Mouse (Mus musculus) embryo, embryonic 10 days (tissue): Measurements from ENCODE around the gene Fam131b.

Experiments
- DNase-seq: peaks from one replicate; pipeline ENCODE4 v3.0.0-alpha.2; 2015; ENCODE audit warnings: low spot score

Gene Fam131b

GRCm38 (mm10) chr6:42355794-42356600 is 31.6 kb upstream of the Fam131b start:
- DNase-seq, result no peak

DNA sequence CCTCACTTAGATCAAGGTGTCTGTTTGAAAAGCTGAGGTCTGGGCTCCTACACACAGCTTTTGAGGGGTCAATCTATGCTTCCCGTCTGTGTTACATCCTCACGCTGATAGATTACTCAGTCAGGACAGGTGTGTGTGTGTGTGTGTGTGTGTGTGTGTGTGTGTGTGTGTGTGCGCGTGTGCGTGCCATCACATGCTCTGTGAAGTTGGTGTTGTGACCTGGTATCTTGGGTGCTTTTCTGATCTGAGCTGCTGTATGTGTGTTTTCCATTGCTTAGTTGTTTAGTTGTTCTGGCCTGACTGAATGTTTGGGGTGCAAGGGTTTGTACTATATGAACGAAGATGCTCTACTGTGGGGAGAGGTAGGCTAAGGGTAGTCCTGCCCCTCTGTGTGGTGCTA is 30.9 kb upstream of the Fam131b start:
- DNase-seq, result no peak

DNA sequence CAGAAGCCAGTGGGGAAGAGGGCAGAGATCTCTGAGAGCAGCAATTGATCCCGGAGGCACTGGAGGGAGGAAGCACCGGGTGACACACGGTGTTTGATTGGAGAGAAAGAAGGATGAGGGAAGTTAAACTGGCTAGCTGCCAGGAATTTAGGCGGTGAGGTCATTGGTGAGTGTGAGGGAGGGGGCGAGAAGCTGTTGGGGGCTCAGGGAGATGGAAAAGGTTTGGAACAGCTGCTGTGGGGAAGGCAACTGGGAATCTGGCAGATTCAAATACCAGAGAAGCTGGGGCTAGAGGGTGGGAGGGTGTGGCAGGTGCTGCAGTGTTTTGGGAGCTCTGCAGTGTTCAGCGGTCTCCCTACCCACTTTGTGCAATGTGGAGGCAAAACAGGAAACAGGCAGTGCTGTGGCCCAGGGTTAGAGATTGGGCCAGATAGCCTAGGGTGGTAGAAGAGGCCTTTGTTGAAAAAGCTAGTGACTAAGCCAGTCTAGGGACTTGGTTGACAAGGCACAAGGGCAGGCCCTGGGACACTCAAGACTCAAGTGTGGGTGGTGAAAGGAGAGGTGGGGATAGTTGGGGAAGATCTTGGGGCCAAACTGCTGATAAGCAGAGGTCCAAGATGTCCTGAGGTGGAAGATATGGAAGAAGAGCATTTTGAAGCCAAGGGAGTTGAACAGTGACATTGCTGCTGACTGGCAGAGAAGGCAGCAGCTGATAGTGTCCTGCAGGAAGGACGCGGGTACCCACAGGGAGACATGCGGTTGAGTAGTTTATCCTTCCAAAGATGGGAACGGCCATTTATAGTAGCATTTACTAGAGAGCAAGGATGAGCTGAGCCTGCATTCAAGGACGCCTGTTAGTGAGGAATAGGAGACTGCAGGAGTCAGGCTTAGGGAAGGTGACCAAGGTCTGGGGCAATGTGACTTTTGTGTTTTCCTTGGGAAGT is 29.9 kb upstream of the Fam131b start:
- no peak for DNase-seq

GRCm38 (mm10) chr6:42353180-42353579 is 28.7 kb upstream of the Fam131b start:
- no peak for DNase-seq

DNA sequence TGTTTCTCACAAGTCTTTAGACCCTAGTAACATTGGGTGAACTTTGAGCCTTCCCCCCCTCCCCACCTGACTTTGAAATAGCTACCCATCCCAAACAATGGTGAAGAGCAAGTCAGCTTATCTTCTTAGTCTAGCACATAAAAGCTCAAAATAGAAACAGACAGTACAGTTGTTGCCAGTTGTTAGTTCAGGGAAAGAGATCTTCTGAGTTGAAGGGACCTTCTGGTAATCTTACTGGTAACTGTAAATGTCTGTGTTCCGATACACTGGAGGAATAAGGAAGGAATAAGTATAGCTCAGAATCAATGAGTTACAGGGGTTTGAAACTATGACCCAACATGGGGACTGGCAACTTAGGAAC is 28.0 kb upstream of the Fam131b start:
- no peak for DNase-seq

GRCm38 (mm10) chr6:42351776-42352485 is 27.5 kb upstream of the Fam131b start:
- DNase-seq, result no peak

DNA sequence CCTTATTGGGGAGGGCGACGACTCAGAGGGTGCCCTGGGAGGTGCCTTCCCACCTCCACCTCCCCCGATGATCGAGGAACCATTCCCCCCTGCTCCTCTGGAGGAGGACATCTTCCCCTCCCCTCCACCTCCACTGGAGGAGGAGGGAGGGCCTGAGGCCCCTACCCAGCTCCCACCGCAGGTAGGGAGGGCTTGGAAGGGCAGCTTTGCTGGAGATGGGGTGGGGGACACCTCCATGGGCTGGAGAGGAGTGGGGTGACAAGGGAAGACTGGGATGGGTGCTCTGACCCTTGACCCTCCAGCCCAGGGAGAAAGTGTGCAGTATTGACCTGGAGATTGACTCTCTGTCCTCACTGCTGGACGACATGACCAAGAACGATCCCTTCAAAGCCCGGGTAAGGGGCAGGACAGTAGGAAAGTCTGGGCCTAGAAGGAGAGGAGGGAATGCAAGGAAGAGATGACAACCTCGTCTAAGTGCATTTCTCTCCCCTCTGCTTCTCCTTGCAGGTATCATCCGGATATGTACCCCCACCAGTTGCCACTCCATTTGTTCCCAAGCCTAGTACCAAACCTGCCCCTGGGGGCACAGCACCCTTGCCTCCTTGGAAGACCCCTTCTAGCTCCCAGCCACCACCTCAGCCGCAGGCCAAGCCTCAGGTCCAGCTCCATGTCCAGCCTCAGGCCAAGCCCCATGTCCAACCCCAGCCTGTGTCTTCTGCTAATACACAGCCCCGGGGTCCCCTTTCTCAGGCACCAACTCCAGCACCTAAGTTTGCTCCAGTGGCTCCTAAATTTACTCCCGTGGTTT is 26.7 kb upstream of the Fam131b start:
- no peak for DNase-seq

- DNase-seq, result peak; percentile 47
These were observed 25.9 kb upstream of the Fam131b start for GRCm38 (mm10) chr6:42350021-42350967.

DNA sequence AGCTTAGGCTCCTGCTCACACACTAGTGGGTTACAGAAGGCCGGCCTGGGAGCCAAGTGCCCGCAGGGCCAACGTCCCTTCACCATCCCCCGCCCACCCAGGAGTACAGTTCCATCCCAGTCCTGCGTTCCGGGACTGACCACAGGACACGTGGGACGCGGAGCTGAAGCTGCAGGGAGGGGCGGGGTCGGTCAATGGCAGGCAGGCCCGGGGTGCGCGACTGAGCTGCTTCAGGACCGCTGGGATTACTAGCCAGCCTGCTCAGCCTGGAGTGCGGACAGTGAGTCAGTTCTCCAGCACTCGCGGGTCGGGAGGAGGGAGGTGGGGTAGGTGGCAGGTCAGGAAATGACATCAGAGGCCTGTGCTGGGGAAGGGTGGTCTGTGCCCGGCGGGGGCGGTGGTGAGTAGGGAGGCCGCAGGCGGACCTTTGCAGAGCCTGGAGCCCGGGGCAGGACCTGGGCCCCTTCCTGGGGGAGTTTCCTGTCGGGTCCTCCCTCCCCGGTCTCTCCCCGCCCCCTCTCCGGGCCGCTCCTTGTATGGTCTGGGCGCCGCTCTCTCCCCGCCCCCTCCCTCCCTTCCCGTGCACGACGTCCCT is 25.1 kb upstream of the Fam131b start, which contains the start of gene Zyx:
Gene Zyx (plus strand): TSS at position 205 of the 595 bp plus-strand sequence.
- DNase-seq, result peak; percentile 94

- DNase-seq, result peak; percentile 80
These were observed 24.6 kb upstream of the Fam131b start for GRCm38 (mm10) chr6:42349006-42349425.

GRCm38 (mm10) chr6:42348281-42349005 is 24.0 kb upstream of the Fam131b start:
- no peak for DNase-seq

DNA sequence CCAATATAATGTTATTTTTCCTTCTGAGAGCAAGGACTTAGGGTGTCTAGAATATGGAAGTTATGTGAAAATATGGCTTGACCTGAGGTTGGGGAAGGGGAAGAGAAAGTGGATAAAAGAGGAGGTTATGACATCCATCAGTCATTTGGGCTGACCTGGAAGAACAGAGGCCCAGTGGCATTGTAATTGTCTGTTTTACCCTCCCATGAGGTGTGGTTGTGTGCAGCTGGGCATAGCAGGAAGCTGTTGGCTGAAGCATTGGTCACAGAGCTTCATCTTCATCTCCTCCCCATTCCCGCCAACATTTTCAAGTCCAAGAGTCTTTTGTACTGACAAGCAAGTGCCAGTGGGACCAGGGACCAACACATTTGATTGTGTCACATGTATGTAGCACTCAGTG is 19.8 kb upstream of the Fam131b start:
- no peak for DNase-seq

DNA sequence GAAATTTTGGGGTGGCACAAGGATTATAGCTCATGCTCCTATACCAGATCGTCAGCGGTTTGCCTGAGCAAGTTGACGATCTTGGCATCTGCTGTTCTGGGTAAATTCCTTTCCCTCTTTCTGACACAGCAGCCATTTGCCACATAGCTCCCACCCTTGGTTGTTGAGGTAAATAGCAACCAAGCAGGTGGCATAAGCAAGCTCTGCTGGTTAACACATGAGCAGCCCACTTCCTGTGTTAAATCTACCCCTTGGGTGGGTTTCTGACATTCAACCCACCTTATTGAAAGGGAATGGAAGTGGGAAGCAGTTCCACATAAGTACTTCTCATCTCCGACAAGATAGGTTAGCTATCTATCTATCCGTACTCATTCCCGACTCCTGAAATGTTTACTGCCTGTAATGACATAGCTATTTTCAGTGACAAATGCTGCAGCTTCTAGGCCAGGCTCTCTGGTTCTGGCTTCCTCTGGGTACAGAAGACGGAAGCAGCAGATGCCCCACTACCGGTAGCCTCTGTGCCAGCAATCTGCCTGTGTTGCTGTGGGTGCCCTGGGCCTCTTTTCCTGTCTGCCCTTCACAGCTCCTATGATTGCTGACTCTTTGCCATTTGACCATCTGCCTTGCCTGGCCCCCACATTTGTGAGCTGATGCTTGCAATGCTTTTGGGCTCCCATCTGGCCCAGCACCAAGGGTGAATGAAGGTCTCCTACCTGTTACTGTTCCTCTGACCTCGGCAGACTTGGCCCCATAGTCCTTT is 19.1 kb upstream of the Fam131b start:
- no peak for DNase-seq

GRCm38 (mm10) chr6:42342171-42342570 is 17.7 kb upstream of the Fam131b start:
- no peak for DNase-seq

DNA sequence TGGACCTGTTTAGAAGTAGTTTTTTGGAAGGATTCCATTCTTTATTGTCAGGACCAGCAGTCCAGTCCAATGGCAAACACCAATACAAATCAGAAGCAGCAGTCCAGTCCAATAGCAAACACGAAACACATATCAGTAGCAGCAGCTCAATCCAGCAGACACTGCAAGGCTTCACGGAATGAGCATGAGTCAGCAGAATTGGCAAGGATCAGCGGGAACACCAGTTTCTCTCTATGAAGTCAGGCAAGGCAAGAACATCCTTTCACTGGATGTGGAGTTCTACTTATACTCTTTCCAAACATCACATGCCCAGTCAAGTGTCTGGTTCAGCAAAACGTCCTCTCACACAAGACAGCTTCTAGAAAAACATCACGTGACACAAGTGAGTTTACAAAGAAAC is 15.5 kb upstream of the Fam131b start:
- DNase-seq, result no peak

DNA sequence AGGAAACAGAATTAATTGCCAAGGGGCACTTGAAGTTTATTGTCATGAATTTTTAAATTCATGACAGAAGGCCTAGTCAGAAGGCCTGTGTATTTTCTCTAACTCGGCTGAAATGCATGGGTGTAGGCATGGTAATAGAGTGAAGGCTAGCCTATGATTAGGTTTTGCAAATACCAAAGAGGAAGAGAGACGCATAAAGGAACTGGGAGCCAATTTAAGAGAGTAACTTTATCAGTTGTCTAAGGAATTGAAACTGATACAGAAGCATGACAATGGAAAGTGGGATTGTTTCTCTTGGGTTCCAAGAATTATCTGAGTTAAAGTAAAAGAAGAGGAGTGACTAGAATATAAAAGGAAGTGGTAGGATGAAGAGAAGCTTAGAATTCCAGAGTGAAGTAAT is 14.7 kb upstream of the Fam131b start:
- no peak for DNase-seq

- DNase-seq, result no peak
These were observed 6.5 kb upstream of the Fam131b start for GRCm38 (mm10) chr6:42330946-42331345.

- no peak for DNase-seq
These were observed 5.8 kb upstream of the Fam131b start for GRCm38 (mm10) chr6:42330216-42330615.
